Mouse (Mus musculus) kidney, adult 11 months (tissue): Measurements from ENCODE around the gene Irx1.
A peak's percentile ranks its signal among the peaks of the same experiment; 100 is the strongest.

Source experiments
- DNase-seq: peaks from one replicate; pipeline ENCODE4 v3.0.0; 2022

Irx1 gene

GRCm38 (mm10) chr13:71963356-71964351 is at the start of gene Irx1:
Gene Irx1, minus strand, starts transcription at chr13:71963723.
- peak; percentile 48 for DNase-seq

- DNase-seq: no peak
Measured at GRCm38 (mm10) chr13:71979932-71980655, 16.6 kb upstream of the Irx1 start.

GRCm38 (mm10) chr13:71975753-71976152 is 12.2 kb upstream of the Irx1 start:
- DNase-seq: no peak

- no peak for DNase-seq
Measured at GRCm38 (mm10) chr13:71968286-71968685, 4.8 kb upstream of the Irx1 start.

- no peak for DNase-seq
Measured at GRCm38 (mm10) chr13:71967341-71968250, 4.1 kb upstream of the Irx1 start.

GRCm38 (mm10) chr13:71966631-71967030 is 3.1 kb upstream of the Irx1 start:
- DNase-seq: no peak

- peak; percentile 62 for DNase-seq
Measured at GRCm38 (mm10) chr13:71964366-71964765, 843 bp upstream of the Irx1 start.

- no peak for DNase-seq
Measured at GRCm38 (mm10) chr13:71962661-71963355, 715 bp downstream of the Irx1 start.

- no peak for DNase-seq
Measured at GRCm38 (mm10) chr13:71961891-71962660, 1.4 kb downstream of the Irx1 start.

- DNase-seq: no peak
Measured at GRCm38 (mm10) chr13:71960846-71961735, 2.4 kb downstream of the Irx1 start.

GRCm38 (mm10) chr13:71960277-71960672 is 3.2 kb downstream of the Irx1 start:
- no peak for DNase-seq

GRCm38 (mm10) chr13:71959361-71960276 is 3.9 kb downstream of the Irx1 start:
- DNase-seq: peak; percentile 6

- DNase-seq: no peak
Measured at GRCm38 (mm10) chr13:71958651-71959050, 4.9 kb downstream of the Irx1 start.

GRCm38 (mm10) chr13:71957811-71958351 is 5.6 kb downstream of the Irx1 start:
- DNase-seq: no peak

GRCm38 (mm10) chr13:71957147-71957546 is 6.4 kb downstream of the Irx1 start:
- no peak for DNase-seq

GRCm38 (mm10) chr13:71956481-71956880 is 7.0 kb downstream of the Irx1 start:
- DNase-seq: peak; percentile 63

- DNase-seq: no peak
Measured at GRCm38 (mm10) chr13:71951966-71952365, 11.6 kb downstream of the Irx1 start.

GRCm38 (mm10) chr13:71949859-71950258 is 13.7 kb downstream of the Irx1 start:
- peak; percentile 54 for DNase-seq

- DNase-seq: no peak
Measured at GRCm38 (mm10) chr13:71910361-71910760, 53.2 kb downstream of the Irx1 start.
